Mouse (Mus musculus) heart, adult 2 months (tissue): ENCODE results near the gene Rps27a. TPM values are rescaled to one million over a fixed set of nuclear protein-coding genes. Genes with fewer than 3 reads are reported as not detected.

ENCODE experiments used
- DNase-seq, 2 experiments: peaks; one replicate each; pipeline ENCODE4 v3.0.0; 2021
- H3K27ac ChIP-seq: fragments of 200-600 bp; 2 replicates; pipeline ENCODE4 v1.8.1; 2022
- H3K27me3 ChIP-seq: fragments of 200-500 bp; 2 replicates; pipeline ENCODE4 v1.6.1; 2012; ENCODE audit warnings: mild to moderate bottlenecking, low read length, inconsistent platforms, mixed read lengths; ENCODE audit not compliant: control insufficient read depth, insufficient read depth
- H3K36me3 ChIP-seq: fragments of 200-500 bp; 2 replicates; pipeline ENCODE4 v1.6.1; 2012; ENCODE audit warnings: low read length, inconsistent platforms; ENCODE audit not compliant: control insufficient read depth, insufficient read depth
- H3K4me1 ChIP-seq: fragments of 200-500 bp; 2 replicates; pipeline ENCODE4 v1.6.1; 2011; ENCODE audit warnings: low read length; ENCODE audit not compliant: control insufficient read depth, insufficient read depth
- H3K4me3 ChIP-seq: fragments of 200-600 bp; 2 replicates; pipeline ENCODE4 v1.8.1; 2022
- H3K79me2 ChIP-seq: fragments of 200-500 bp; replicated peaks from 2 replicates; pipeline ENCODE4 v1.6.1; 2012; ENCODE audit warnings: mild to moderate bottlenecking, inconsistent platforms, low read length, moderate library complexity, mixed read lengths; ENCODE audit not compliant: control insufficient read depth, insufficient read depth
- H3K9ac ChIP-seq: fragments of 200-500 bp; 2 replicates; pipeline ENCODE4 v1.6.1; 2012; ENCODE audit warnings: low read depth, mild to moderate bottlenecking, control low read depth, inconsistent platforms, low read length, mixed read lengths
- CTCF ChIP-seq: fragments of 200-600 bp; IDR thresholded peaks from 2 replicates; pipeline ENCODE4 v1.8.1; 2022; ENCODE audit warnings: antibody characterized with exemption, mild to moderate bottlenecking, moderate library complexity
- EP300 ChIP-seq: fragments of 200-500 bp; IDR thresholded peaks from 2 replicates; pipeline ENCODE4 v1.6.1; 2011; ENCODE audit warnings: low read depth, low read length, control low read depth; ENCODE audit not compliant: insufficient read depth
- POLR2A ChIP-seq: fragments of 200-500 bp; IDR thresholded peaks from 2 replicates; pipeline ENCODE4 v1.6.1; 2011; ENCODE audit warnings: mild to moderate bottlenecking, low read depth, low read length, control low read depth; ENCODE audit not compliant: insufficient read depth
- WGBS: fragments of 180-500 bp; shearing (Covaris S2); methylation state at CpG from one replicate; pipeline ENCODE4 v1.1.7; 2018; 5-methylcytosine and 5-hydroxymethylcytosine counted together
- intact Hi-C: fragments of 180-260 bp; cut with DNase I; formaldehyde crosslinking; loops from one replicate; pipeline ENCODE4 v1.15.1; 2025
- long read RNA-seq: library from polyadenylated mRNA; stranded (forward); transcript quantifications from one replicate; pipeline ENCODE4 v2.0.0, GENCODE M21; 2021
- polyA plus RNA-seq: library from polyadenylated mRNA; depleted of rRNA; stranded (reverse); fragments of >200 nt; gene quantifications from 2 replicates; pipeline ENCODE4 v1.2.3, GENCODE M21; 2012; rRNA removed
- total RNA-seq, 2 experiments: library from RNA; stranded (reverse); gene quantifications; 2 replicates each; pipeline ENCODE4 v1.2.3; 2021

The Rps27a gene
- 100 to 1,000 TPM; 419 to 481 TPM for total RNA-seq
- polyA plus RNA-seq: 95.6 and 166 TPM in 2 replicates
- long read RNA-seq, transcript Rps27a-202 (6 exons, 791 nt): major isoform, 106 of 142 reads
- long read RNA-seq, transcript Rps27a-201 (5 exons, 637 nt): minor isoform, 15 of 142 reads
- long read RNA-seq, partial matches to known transcripts: 0 of 142 reads
- long read RNA-seq, other reads (novel, unspliced or antisense): 17 of 142 reads

- Histone ChIP-seq H3K36me3 (peaks cover 18% of the 10 kb centered on the region), H3K27ac (peak within 1 kb of the TSS; percentile 94), H3K79me2 (no peaks in the 10 kb centered on the region), H3K4me1 (peaks cover 1% of the 10 kb centered on the region), H3K4me3 (peak within 1 kb of the TSS; percentile 82), H3K9ac (peak within 1 kb of the TSS; percentile 70), H3K27me3 (no peaks in the 10 kb centered on the region)
- intact Hi-C loops: loop anchor here (1.0 to 10.0 kb wide), 3 partner anchors 146 to 477 kb away; partner anchors contain the start of genes Ccdc88a and Eml6
- under 1% methylated on average over 46 of the region's 46 CpGs for WGBS
- DNase-seq: peak; percentile 95 to 98
- TF ChIP-seq EP300 (no peak), POLR2A (peak; percentile 88), CTCF (peak; percentile 26; the same call in 1 of the 2 replicates)
Measured at GRCm38 (mm10) chr11:29547752-29548503, at the start of gene Rps27a, which contains the start of gene Clhc1. TSS of gene Rps27a (minus strand) at chr11:29548109. TSS of gene Clhc1 (plus strand) at chr11:29547950.

DNA sequence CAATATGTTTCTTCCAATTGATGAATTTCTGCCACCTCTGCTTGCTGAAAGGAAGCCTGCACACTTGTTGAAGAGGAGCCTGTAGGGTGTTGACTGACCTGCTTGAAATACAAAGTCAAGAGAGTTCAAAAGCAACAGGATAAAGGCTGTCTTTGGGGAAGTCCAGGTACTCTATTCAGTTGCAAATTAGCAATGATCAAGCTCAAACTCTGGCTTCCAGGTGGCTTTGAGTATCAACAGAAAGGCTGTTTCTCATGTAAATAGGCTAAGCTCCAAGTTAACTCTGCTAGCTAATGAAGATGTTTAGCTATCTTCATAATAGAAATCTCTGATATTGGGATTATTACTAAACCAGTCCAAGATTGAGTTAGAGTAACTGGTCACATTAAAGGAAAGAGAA, 49.2 kb upstream of the Rps27a start:
- Histone ChIP-seq H3K9ac (no peak overlapping the region), H3K79me2 (no peaks in the 10 kb centered on the region), H3K27me3 (no peaks in the 10 kb centered on the region), H3K27ac (no peak overlapping the region), H3K36me3 (no peaks in the 10 kb centered on the region), H3K4me1 (no peaks in the 10 kb centered on the region), H3K4me3 (no peak overlapping the region)
- TF ChIP-seq POLR2A: no peak
- TF ChIP-seq EP300: no peak
- TF ChIP-seq CTCF: no peak
- intact Hi-C loops: no loop called here
- DNase-seq: no peak

GRCm38 (mm10) chr11:29595217-29595616, 47.3 kb upstream of the Rps27a start:
- H3K4me1 ChIP-seq: no peaks in the 10 kb centered on the region
- H3K27me3 ChIP-seq: no peaks in the 10 kb centered on the region
- no peak for DNase-seq
- H3K36me3 ChIP-seq: no peaks in the 10 kb centered on the region
- TF ChIP-seq CTCF: no peak
- TF ChIP-seq EP300: no peak
- no peak for TF ChIP-seq POLR2A
- no peak overlapping the region for H3K9ac ChIP-seq
- H3K4me3 ChIP-seq: no peak overlapping the region
- H3K27ac ChIP-seq: no peak overlapping the region
- intact Hi-C loops: no loop called here
- no peaks in the 10 kb centered on the region for H3K79me2 ChIP-seq

DNA sequence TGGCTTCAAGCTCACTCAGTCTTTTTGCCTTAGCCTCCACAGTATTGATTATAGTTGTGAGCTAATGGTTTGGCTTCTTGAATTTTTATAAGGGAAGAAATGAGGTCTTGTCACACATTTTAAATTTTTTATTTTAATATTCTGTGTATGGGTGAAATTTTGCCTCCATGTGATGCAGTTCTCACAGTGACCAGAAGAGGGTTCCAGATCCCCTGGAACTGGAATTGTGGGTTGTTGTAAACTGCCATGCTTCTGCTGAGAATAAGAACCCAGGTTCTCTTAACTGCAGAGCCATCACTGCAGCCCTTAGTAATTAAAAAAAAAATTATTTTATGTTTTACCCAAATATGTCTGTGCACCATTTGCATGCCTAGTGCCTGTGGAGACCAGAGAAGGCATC, 31.7 kb upstream of the Rps27a start:
- no peak for DNase-seq
- intact Hi-C loops: loop anchor here (5.0 kb wide), 3 partner anchors 113 to 308 kb away; partner anchors contain the start of gene Rtn4
- Histone ChIP-seq H3K4me3 (no peak overlapping the region), H3K36me3 (no peaks in the 10 kb centered on the region), H3K4me1 (no peaks in the 10 kb centered on the region), H3K79me2 (no peaks in the 10 kb centered on the region), H3K27ac (no peak overlapping the region), H3K9ac (no peak overlapping the region), H3K27me3 (no peaks in the 10 kb centered on the region)
- TF ChIP-seq POLR2A: no peak
- TF ChIP-seq CTCF: peak; percentile 86

GRCm38 (mm10) chr11:29572656-29573055, 24.7 kb upstream of the Rps27a start:
- Histone ChIP-seq H3K79me2 (no peaks in the 10 kb centered on the region), H3K27me3 (no peaks in the 10 kb centered on the region), H3K9ac (no peak overlapping the region), H3K4me3 (no peak overlapping the region), H3K4me1 (no peaks in the 10 kb centered on the region), H3K27ac (no peak overlapping the region), H3K36me3 (no peaks in the 10 kb centered on the region)
- no peak for DNase-seq
- intact Hi-C loops: no loop called here
- TF ChIP-seq EP300: no peak
- TF ChIP-seq CTCF: no peak
- WGBS: 71% methylated on average over 2 of the region's 2 CpGs

GRCm38 (mm10) chr11:29571536-29571935, 23.6 kb upstream of the Rps27a start:
- no peak overlapping the region for H3K27ac ChIP-seq
- TF ChIP-seq POLR2A: no peak
- TF ChIP-seq EP300: no peak
- no peak for TF ChIP-seq CTCF
- H3K79me2 ChIP-seq: no peaks in the 10 kb centered on the region
- no peaks in the 10 kb centered on the region for H3K4me1 ChIP-seq
- H3K9ac ChIP-seq: no peak overlapping the region
- no peaks in the 10 kb centered on the region for H3K27me3 ChIP-seq
- H3K4me3 ChIP-seq: no peak overlapping the region
- intact Hi-C loops: no loop called here
- no peak for DNase-seq
- 40% methylated on average over 3 of the region's 3 CpGs for WGBS
- H3K36me3 ChIP-seq: no peaks in the 10 kb centered on the region
